Mouse (Mus musculus): ENCODE measurements around the gene Gm3409. TPM values are rescaled to one million over a fixed set of nuclear protein-coding genes. Genes with fewer than 3 reads are reported as not detected.
A peak's percentile ranks its signal among the peaks of the same experiment; 100 is the strongest.
"Not testable (repeated sequence)": the region's sequence is repeated elsewhere in the genome, so short reads cannot be mapped to it uniquely, and the experiment has no call there.

The Gm3409 gene
- not detected in 2 replicates for polyA plus RNA-seq (2014; fragmentation: Nextera tagmentation; extraction: Ambion mirVana)

DNA sequence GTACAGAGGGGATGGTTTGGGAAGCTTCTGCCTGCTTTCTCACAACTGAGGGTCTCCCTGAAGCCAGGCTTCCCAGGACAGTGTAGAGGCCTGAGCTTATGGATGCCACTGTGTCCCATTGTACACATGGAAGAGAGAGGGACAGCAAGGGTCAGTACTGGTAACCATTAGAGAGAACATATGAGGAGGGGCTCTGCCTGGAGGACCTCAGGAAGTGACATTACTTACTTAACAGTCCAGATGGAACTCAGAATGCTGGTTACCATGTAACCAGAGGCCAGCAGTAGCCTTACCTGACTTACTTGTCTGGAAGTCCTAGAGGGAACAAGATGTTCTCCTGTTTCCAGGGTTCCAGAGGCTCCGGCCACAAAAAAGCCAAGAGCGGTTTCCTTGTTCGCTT is at the start of gene Gm3409:
Gm3409 (plus strand) TSS at position 301 of the 400 bp plus-strand sequence.
- not testable (repeated sequence) for H3K27ac ChIP-seq (replicated peaks; ENCODE audit: low read depth, low read length); H3K4me2 ChIP-seq (ENCODE audit: low read depth, severe bottlenecking); ATAC-seq (ENCODE audit: insufficient number of reproducible peaks, low FRiP score, low TSS enrichment, low read depth); H3K36me3 ChIP-seq (ENCODE audit: control insufficient read depth, insufficient read depth, low read length); DNase-seq (ENCODE audit: low spot score); H3K9me3 ChIP-seq (ENCODE audit: control insufficient read depth, low read length); H3K4me1 ChIP-seq (ENCODE audit: control insufficient read depth, insufficient read depth, low read length); H3K27me3 ChIP-seq (ENCODE audit: control insufficient read depth, insufficient read depth, low read length); H3K4me3 ChIP-seq (ENCODE audit: low read depth, low read length); H3K9ac ChIP-seq (ENCODE audit: low read length)
- 94% methylated on average over 3 of the region's 3 CpGs for WGBS

DNA sequence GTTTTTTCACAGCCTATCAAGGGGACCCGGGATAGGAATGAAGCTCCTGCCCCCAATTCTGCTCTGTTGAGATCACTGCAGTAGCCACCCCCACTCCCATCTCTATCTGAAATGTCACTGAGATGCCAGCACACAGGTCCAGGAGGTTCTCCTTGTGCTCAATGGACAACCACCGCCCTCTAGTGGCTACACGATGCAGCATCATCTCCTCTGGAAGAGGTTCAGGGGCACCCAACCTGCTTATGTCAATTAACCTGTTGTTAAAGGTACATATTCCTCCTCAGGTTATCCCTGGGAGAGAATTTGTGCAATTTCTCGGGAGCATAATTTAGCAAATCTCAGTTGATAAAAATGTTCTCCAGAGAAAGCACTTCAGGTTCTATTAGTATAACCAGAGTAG is 48.5 kb upstream of the Gm3409 start:
- H3K27ac ChIP-seq (replicated peaks; ENCODE audit: low read depth, low read length); H3K4me1 ChIP-seq (ENCODE audit: control insufficient read depth, insufficient read depth, low read length); H3K4me3 ChIP-seq (ENCODE audit: low read depth, low read length); H3K4me2 ChIP-seq (ENCODE audit: low read depth, severe bottlenecking); ATAC-seq (ENCODE audit: insufficient number of reproducible peaks, low FRiP score, low TSS enrichment, low read depth); H3K9ac ChIP-seq (ENCODE audit: low read length); H3K9me3 ChIP-seq (ENCODE audit: control insufficient read depth, low read length); DNase-seq (ENCODE audit: low spot score); H3K36me3 ChIP-seq (ENCODE audit: control insufficient read depth, insufficient read depth, low read length); H3K27me3 ChIP-seq (ENCODE audit: control insufficient read depth, insufficient read depth, low read length): not testable (repeated sequence)
- WGBS, result 11% methylated on average over 3 of the region's 4 CpGs

DNA sequence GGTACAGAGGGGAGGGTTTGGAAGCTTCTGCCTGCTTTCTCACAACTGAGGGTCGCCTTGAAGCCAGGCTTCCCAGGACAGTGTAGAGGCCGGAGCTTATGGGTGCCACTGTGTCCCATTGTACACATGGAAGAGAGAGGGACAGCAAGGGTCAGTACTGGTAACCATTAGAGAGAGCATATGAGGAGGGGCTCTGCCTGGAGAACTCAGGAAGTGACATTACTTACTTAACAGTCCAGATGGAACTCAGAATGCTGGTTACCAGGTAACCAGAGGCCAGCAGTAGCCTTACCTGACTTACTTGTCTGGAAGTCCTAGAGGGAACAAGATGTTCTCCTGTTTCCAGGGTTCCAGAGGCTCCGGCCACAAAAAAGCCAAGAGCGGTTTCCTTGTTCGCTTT is 46.4 kb upstream of the Gm3409 start, which contains the start of gene Gm6370:
Gm6370 (plus strand) TSS at position 301 of the 400 bp plus-strand sequence.
- H3K4me1 ChIP-seq (ENCODE audit: control insufficient read depth, insufficient read depth, low read length); H3K4me2 ChIP-seq (ENCODE audit: low read depth, severe bottlenecking); H3K36me3 ChIP-seq (ENCODE audit: control insufficient read depth, insufficient read depth, low read length); H3K4me3 ChIP-seq (ENCODE audit: low read depth, low read length); DNase-seq (ENCODE audit: low spot score); H3K27ac ChIP-seq (replicated peaks; ENCODE audit: low read depth, low read length); H3K9me3 ChIP-seq (ENCODE audit: control insufficient read depth, low read length); H3K27me3 ChIP-seq (ENCODE audit: control insufficient read depth, insufficient read depth, low read length); ATAC-seq (ENCODE audit: insufficient number of reproducible peaks, low FRiP score, low TSS enrichment, low read depth); H3K9ac ChIP-seq (ENCODE audit: low read length): not testable (repeated sequence)
- no CpG with 5 or more reads among the region's 5 CpGs for WGBS

DNA sequence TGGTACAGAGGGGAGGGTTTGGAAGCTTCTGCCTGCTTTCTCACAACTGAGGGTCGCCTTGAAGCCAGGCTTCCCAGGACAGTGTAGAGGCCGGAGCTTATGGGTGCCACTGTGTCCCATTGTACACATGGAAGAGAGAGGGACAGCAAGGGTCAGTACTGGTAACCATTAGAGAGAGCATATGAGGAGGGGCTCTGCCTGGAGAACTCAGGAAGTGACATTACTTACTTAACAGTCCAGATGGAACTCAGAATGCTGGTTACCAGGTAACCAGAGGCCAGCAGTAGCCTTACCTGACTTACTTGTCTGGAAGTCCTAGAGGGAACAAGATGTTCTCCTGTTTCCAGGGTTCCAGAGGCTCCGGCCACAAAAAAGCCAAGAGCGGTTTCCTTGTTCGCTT is 35.3 kb upstream of the Gm3409 start, which contains the start of gene 4930449I24Rik:
4930449I24Rik (plus strand) TSS at position 301 of the 400 bp plus-strand sequence.
- not testable (repeated sequence) for H3K27ac ChIP-seq (replicated peaks; ENCODE audit: low read depth, low read length); H3K36me3 ChIP-seq (ENCODE audit: control insufficient read depth, insufficient read depth, low read length); H3K9me3 ChIP-seq (ENCODE audit: control insufficient read depth, low read length); H3K9ac ChIP-seq (ENCODE audit: low read length); H3K27me3 ChIP-seq (ENCODE audit: control insufficient read depth, insufficient read depth, low read length); DNase-seq (ENCODE audit: low spot score); H3K4me1 ChIP-seq (ENCODE audit: control insufficient read depth, insufficient read depth, low read length); H3K4me2 ChIP-seq (ENCODE audit: low read depth, severe bottlenecking); ATAC-seq (ENCODE audit: insufficient number of reproducible peaks, low FRiP score, low TSS enrichment, low read depth); H3K4me3 ChIP-seq (ENCODE audit: low read depth, low read length)
- no CpG with 5 or more reads among the region's 5 CpGs for WGBS

DNA sequence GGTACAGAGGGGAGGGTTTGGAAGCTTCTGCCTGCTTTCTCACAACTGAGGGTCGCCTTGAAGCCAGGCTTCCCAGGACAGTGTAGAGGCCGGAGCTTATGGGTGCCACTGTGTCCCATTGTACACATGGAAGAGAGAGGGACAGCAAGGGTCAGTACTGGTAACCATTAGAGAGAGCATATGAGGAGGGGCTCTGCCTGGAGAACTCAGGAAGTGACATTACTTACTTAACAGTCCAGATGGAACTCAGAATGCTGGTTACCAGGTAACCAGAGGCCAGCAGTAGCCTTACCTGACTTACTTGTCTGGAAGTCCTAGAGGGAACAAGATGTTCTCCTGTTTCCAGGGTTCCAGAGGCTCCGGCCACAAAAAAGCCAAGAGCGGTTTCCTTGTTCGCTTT is 23.6 kb upstream of the Gm3409 start, which contains the start of gene Gm3402:
Gm3402 (plus strand) TSS at position 301 of the 400 bp plus-strand sequence.
- not testable (repeated sequence) for H3K4me3 ChIP-seq (ENCODE audit: low read depth, low read length); ATAC-seq (ENCODE audit: insufficient number of reproducible peaks, low FRiP score, low TSS enrichment, low read depth); H3K4me1 ChIP-seq (ENCODE audit: control insufficient read depth, insufficient read depth, low read length); H3K4me2 ChIP-seq (ENCODE audit: low read depth, severe bottlenecking); DNase-seq (ENCODE audit: low spot score); H3K27me3 ChIP-seq (ENCODE audit: control insufficient read depth, insufficient read depth, low read length); H3K9me3 ChIP-seq (ENCODE audit: control insufficient read depth, low read length); H3K36me3 ChIP-seq (ENCODE audit: control insufficient read depth, insufficient read depth, low read length); H3K9ac ChIP-seq (ENCODE audit: low read length); H3K27ac ChIP-seq (replicated peaks; ENCODE audit: low read depth, low read length)
- WGBS, result no CpG with 5 or more reads among the region's 5 CpGs

DNA sequence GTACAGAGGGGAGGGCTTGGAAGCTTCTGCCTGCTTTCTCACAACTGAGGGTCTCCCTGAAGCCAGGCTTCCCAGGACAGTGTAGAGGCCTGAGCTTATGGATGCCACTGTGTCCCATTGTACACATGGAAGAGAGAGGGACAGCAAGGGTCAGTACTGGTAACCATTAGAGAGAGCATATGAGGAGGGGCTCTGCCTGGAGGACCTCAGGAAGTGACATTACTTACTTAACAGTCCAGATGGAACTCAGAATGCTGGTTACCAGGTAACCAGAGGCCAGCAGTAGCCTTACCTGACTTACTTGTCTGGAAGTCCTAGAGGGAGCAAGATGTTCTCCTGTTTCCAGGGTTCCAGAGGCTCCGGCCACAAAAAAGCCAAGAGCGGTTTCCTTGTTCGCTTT is 11.9 kb upstream of the Gm3409 start, which contains the start of gene Gm3404:
Gm3404 (plus strand) TSS at position 301 of the 400 bp plus-strand sequence.
- not testable (repeated sequence) for H3K4me1 ChIP-seq (ENCODE audit: control insufficient read depth, insufficient read depth, low read length); H3K9me3 ChIP-seq (ENCODE audit: control insufficient read depth, low read length); H3K4me3 ChIP-seq (ENCODE audit: low read depth, low read length); ATAC-seq (ENCODE audit: insufficient number of reproducible peaks, low FRiP score, low TSS enrichment, low read depth); H3K27me3 ChIP-seq (ENCODE audit: control insufficient read depth, insufficient read depth, low read length); DNase-seq (ENCODE audit: low spot score); H3K9ac ChIP-seq (ENCODE audit: low read length); H3K4me2 ChIP-seq (ENCODE audit: low read depth, severe bottlenecking); H3K36me3 ChIP-seq (ENCODE audit: control insufficient read depth, insufficient read depth, low read length); H3K27ac ChIP-seq (replicated peaks; ENCODE audit: low read depth, low read length)
- 100% methylated on average over 2 of the region's 3 CpGs for WGBS

DNA sequence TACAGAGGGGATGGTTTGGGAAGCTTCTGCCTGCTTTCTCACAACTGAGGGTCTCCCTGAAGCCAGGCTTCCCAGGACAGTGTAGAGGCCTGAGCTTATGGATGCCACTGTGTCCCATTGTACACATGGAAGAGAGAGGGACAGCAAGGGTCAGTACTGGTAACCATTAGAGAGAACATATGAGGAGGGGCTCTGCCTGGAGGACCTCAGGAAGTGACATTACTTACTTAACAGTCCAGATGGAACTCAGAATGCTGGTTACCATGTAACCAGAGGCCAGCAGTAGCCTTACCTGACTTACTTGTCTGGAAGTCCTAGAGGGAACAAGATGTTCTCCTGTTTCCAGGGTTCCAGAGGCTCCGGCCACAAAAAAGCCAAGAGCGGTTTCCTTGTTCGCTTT is 18.4 kb downstream of the Gm3409 start, which contains the start of gene Gm3415:
Gm3415 (plus strand) TSS at position 301 of the 400 bp plus-strand sequence.
- H3K36me3 ChIP-seq (ENCODE audit: control insufficient read depth, insufficient read depth, low read length); H3K27me3 ChIP-seq (ENCODE audit: control insufficient read depth, insufficient read depth, low read length); H3K27ac ChIP-seq (replicated peaks; ENCODE audit: low read depth, low read length); H3K9ac ChIP-seq (ENCODE audit: low read length); H3K9me3 ChIP-seq (ENCODE audit: control insufficient read depth, low read length); DNase-seq (ENCODE audit: low spot score); H3K4me3 ChIP-seq (ENCODE audit: low read depth, low read length); H3K4me1 ChIP-seq (ENCODE audit: control insufficient read depth, insufficient read depth, low read length); H3K4me2 ChIP-seq (ENCODE audit: low read depth, severe bottlenecking); ATAC-seq (ENCODE audit: insufficient number of reproducible peaks, low FRiP score, low TSS enrichment, low read depth): not testable (repeated sequence)
- no CpG with 5 or more reads among the region's 3 CpGs for WGBS

DNA sequence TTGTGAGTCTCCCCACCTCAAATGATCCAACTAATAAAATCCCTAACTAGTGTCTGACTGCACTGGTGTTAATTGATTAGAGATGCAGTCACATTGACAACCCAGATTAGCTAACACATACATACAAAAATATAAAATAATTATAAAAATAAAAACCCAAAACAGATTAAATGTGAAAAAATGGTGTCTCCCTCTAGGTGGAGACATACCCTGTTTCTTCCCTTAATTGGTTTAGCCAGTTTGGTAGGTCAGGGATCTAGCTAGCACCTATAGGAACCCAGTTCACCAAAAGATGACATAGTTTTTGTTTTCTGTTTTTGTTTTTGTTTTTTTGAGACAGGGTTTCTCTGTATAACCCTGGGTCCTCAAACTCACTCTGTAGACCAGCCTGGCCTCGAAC is 26.8 kb downstream of the Gm3409 start:
- Histone ChIP-seq H3K4me1 (ENCODE audit: control insufficient read depth, insufficient read depth, low read length) (no peaks in the 10 kb centered on the region), H3K9me3 (ENCODE audit: control insufficient read depth, low read length) (no peaks in the 10 kb centered on the region), H3K27ac (replicated peaks; ENCODE audit: low read depth, low read length) (no peak overlapping the region), H3K9ac (ENCODE audit: low read length) (no peak overlapping the region), H3K36me3 (ENCODE audit: control insufficient read depth, insufficient read depth, low read length) (no peaks in the 10 kb centered on the region), H3K4me3 (ENCODE audit: low read depth, low read length) (no peak overlapping the region), H3K4me2 (ENCODE audit: low read depth, severe bottlenecking) (no peak overlapping the region), H3K27me3 (ENCODE audit: control insufficient read depth, insufficient read depth, low read length) (no peaks in the 10 kb centered on the region)
- DNase-seq (ENCODE audit: low spot score), result no peak
- ATAC-seq (ENCODE audit: insufficient number of reproducible peaks, low FRiP score, low TSS enrichment, low read depth), result no peak
- WGBS, result 79% methylated on average over 1 of the region's 1 CpGs

DNA sequence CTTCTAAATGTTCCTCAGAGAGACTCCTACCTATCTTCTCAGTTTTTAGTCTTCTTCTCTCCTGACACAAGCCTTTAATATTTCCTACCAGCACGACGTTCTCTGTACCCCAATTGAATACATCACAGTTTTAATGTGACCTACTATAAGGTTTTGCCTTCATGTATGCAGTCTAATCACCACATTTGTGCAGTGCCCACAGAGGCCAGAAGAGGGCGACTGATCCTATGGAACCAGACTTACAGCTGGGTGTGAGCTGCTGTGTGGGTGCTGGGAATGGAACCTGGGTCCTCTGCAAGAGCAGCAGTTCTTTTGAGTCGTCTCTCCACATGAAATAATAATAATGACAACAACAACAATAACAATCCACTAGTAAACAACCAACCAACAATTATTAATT is 29.6 kb downstream of the Gm3409 start:
- Histone ChIP-seq H3K9ac (ENCODE audit: low read length) (no peak overlapping the region), H3K4me3 (ENCODE audit: low read depth, low read length) (no peak overlapping the region), H3K27me3 (ENCODE audit: control insufficient read depth, insufficient read depth, low read length) (no peaks in the 10 kb centered on the region), H3K4me2 (ENCODE audit: low read depth, severe bottlenecking) (no peak overlapping the region), H3K9me3 (ENCODE audit: control insufficient read depth, low read length) (no peaks in the 10 kb centered on the region), H3K27ac (replicated peaks; ENCODE audit: low read depth, low read length) (no peak overlapping the region), H3K36me3 (ENCODE audit: control insufficient read depth, insufficient read depth, low read length) (no peaks in the 10 kb centered on the region), H3K4me1 (ENCODE audit: control insufficient read depth, insufficient read depth, low read length) (no peaks in the 10 kb centered on the region)
- WGBS, result 60% methylated on average over 4 of the region's 4 CpGs
- ATAC-seq (ENCODE audit: insufficient number of reproducible peaks, low FRiP score, low TSS enrichment, low read depth), result no peak
- DNase-seq (ENCODE audit: low spot score), result peak; percentile 82
